Mouse (Mus musculus): Measurements from ENCODE around the gene Apoc3. TPM values are rescaled to one million over a fixed set of nuclear protein-coding genes. Genes with fewer than 3 reads are reported as not detected.

Gene Apoc3
- total and polyA plus RNA-seq, 3 experiments: not detected

DNA sequence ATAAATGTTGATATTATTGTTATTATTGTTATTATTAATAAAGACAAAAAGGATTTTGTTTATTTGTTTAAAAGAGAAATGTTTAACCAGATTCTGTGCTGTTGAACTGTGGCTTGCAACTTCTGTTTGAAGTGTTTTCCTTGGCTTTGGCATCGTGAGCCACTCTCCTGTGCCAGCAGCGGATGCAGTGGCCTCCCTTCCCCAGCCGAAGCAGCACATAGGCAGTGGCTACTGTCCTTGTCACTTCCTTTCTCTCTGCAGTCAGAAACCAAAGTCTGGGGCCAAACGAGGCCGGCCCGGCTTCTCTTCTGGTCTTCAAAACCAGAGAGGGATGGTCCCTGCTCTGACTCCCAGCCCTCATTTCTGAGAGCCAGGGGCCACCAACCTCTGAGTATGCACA, 12.3 kb downstream of the Apoc3 start:
- H3K79me2 ChIP-seq (replicated peaks; ENCODE audit: control insufficient read depth, extremely low read depth, insufficient read depth, poor library complexity, severe bottlenecking): no peaks in the 10 kb centered on the region
- peaks cover 37 to 68% of the 10 kb centered on the region in 2 experiments for H3K36me3 ChIP-seq (replicated peaks in 1 of 2; ENCODE audit: control insufficient read depth in 1 of 2, insufficient read depth in 1 of 2, low read length in 1 of 2)
- no peak overlapping the region for H3K9ac ChIP-seq (ENCODE audit: insufficient read depth, low read depth)
- H3K27me3 ChIP-seq (replicated peaks): no peaks in the 10 kb centered on the region
- DNase-seq (ENCODE audit: extremely low read depth): no peak
- TF ChIP-seq MAZ (IDR thresholded peaks at IDR 0.05; ENCODE audit: low read depth, low read length): no peak
- TF ChIP-seq GABPA (IDR thresholded peaks at IDR 0.05; ENCODE audit: insufficient replicate concordance, low read depth, low read length): no peak
- TF ChIP-seq CHD2 (IDR thresholded peaks at IDR 0.05; ENCODE audit: low read length): no peak
- TF ChIP-seq E2F4 (IDR thresholded peaks at IDR 0.05; ENCODE audit: insufficient replicate concordance, low read depth, low read length): no peak
- TF ChIP-seq JUN (IDR thresholded peaks at IDR 0.05; ENCODE audit: insufficient read depth, low read depth, low read length): no peak
- TF ChIP-seq SMC3 (IDR thresholded peaks at IDR 0.05; ENCODE audit: low read depth, low read length): no peak
- TF ChIP-seq SIN3A (IDR thresholded peaks at IDR 0.05; ENCODE audit: low read length): no peak
- no peak for TF ChIP-seq MEF2A (IDR thresholded peaks at IDR 0.05; ENCODE audit: borderline replicate concordance, low read depth, low read length)
- TF ChIP-seq MXI1 (IDR thresholded peaks at IDR 0.05; ENCODE audit: low read depth, low read length): no peak
- no peaks in the 10 kb centered on the region for H3K4me1 ChIP-seq (ENCODE audit: control insufficient read depth in 1 of 2, insufficient read depth in 2 of 2)
- in situ Hi-C loops (cut with MboI; ENCODE audit: low pct_ligation_motif_present, low pct_unique_long_range_greater_than_20kb, low sequenced_read_pairs) (no loop called here), dilution Hi-C loops (cut with MboI; ENCODE audit: extremely low pct_ligation_motif_present, extremely low pct_unique_long_range_greater_than_20kb, low sequenced_read_pairs) (no loop called here)
- no peak overlapping the region for H3K4me2 ChIP-seq (ENCODE audit: insufficient read depth, low read depth, poor library complexity, severe bottlenecking)
- H3K9me3 ChIP-seq (replicated peaks; ENCODE audit: low read length): no peaks in the 10 kb centered on the region
- no peak overlapping the region for H3K27ac ChIP-seq (ENCODE audit: insufficient read depth, low read depth)
- no peak overlapping the region for H3K4me3 ChIP-seq (replicated peaks in 1 of 3; ENCODE audit: low read depth in 2 of 3, low read length in 2 of 3, poor library complexity in 1 of 3)

DNA sequence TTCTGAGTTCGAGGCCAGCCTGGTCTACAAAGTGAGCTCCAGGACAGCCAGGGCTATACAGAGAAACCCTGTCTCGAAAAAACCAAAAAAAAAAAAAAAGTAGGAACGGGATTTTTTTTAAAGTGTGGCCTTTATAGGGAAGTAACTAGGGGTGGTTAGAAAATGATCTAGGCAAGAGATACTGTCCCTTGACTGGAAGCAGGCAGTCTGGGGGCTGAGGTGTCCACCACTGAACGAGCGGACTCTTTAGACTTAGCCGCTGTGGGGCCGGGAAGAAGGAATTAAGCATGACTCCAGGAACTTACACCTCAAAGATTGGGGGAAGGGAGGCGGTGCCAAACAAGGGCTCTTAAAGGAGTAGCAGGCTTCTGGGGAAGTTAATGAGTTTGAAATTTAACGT, 17.3 kb downstream of the Apoc3 start:
- no peak overlapping the region for H3K4me2 ChIP-seq (ENCODE audit: insufficient read depth, low read depth, poor library complexity, severe bottlenecking)
- peaks cover 62 to 95% of the 10 kb centered on the region in 2 experiments for H3K36me3 ChIP-seq (replicated peaks in 1 of 2; ENCODE audit: control insufficient read depth in 1 of 2, insufficient read depth in 1 of 2, low read length in 1 of 2)
- DNase-seq (ENCODE audit: extremely low read depth): no peak
- no peak overlapping the region for H3K9ac ChIP-seq (ENCODE audit: insufficient read depth, low read depth)
- TF ChIP-seq CHD2 (IDR thresholded peaks at IDR 0.05; ENCODE audit: low read length) (no peak), ETS1 (conservative IDR thresholded peaks at IDR 0.05; ENCODE audit: low read depth, low read length) (no peak), KAT2A (IDR thresholded peaks at IDR 0.05; ENCODE audit: insufficient replicate concordance, low read length) (no peak), JUN (IDR thresholded peaks at IDR 0.05; ENCODE audit: insufficient read depth, low read depth, low read length) (no peak), CTCF (conservative IDR thresholded peaks at IDR 0.05 in 1 of 2, IDR thresholded peaks at IDR 0.05 in 1 of 2; ENCODE audit: low read depth in 2 of 2, low read length in 2 of 2) (no peak), NELFE (IDR thresholded peaks at IDR 0.05; ENCODE audit: low read depth, low read length) (no peak), BHLHE40 (IDR thresholded peaks at IDR 0.05; ENCODE audit: low read depth, low read length) (no peak), MAFK (IDR thresholded peaks at IDR 0.05; ENCODE audit: insufficient replicate concordance, low read length) (no peak), IRF4 (IDR thresholded peaks at IDR 0.05; ENCODE audit: low read depth, low read length) (no peak), USF1 (IDR thresholded peaks at IDR 0.05; ENCODE audit: low read depth, low read length) (no peak), ZMIZ1 (IDR thresholded peaks at IDR 0.05; ENCODE audit: low read depth, low read length) (no peak), MEF2A (IDR thresholded peaks at IDR 0.05; ENCODE audit: borderline replicate concordance, low read depth, low read length) (no peak), POLR2AphosphoS2 (IDR thresholded peaks at IDR 0.05; ENCODE audit: low read depth, low read length) (no peak), ZC3H11A (IDR thresholded peaks at IDR 0.05; ENCODE audit: low read depth, low read length) (no peak), MXI1 (IDR thresholded peaks at IDR 0.05; ENCODE audit: low read depth, low read length) (no peak), PAX5 (IDR thresholded peaks at IDR 0.05; ENCODE audit: low read length) (no peak)
- in situ Hi-C loops (cut with MboI; ENCODE audit: low pct_ligation_motif_present, low pct_unique_long_range_greater_than_20kb, low sequenced_read_pairs) (no loop called here), dilution Hi-C loops (cut with MboI; ENCODE audit: extremely low pct_ligation_motif_present, extremely low pct_unique_long_range_greater_than_20kb, low sequenced_read_pairs) (no loop called here)
- H3K4me1 ChIP-seq (ENCODE audit: control insufficient read depth in 1 of 2, insufficient read depth in 2 of 2): no peaks in the 10 kb centered on the region
- H3K27ac ChIP-seq (ENCODE audit: insufficient read depth, low read depth): no peak overlapping the region
- no peaks in the 10 kb centered on the region for H3K27me3 ChIP-seq (replicated peaks)
- H3K9me3 ChIP-seq (replicated peaks; ENCODE audit: low read length): no peaks in the 10 kb centered on the region
- H3K79me2 ChIP-seq (replicated peaks; ENCODE audit: control insufficient read depth, extremely low read depth, insufficient read depth, poor library complexity, severe bottlenecking): no peaks in the 10 kb centered on the region
- H3K4me3 ChIP-seq (replicated peaks in 1 of 3; ENCODE audit: low read depth in 2 of 3, low read length in 2 of 3, poor library complexity in 1 of 3): no peak overlapping the region

All from CH12.LX (cell line).